Mouse (Mus musculus) B cell, adult (primary cell): ENCODE results near the gene Csrnp2. TPM values are rescaled to one million over a fixed set of nuclear protein-coding genes. Genes with fewer than 3 reads are reported as not detected.

Experiments used
- total RNA-seq: library from RNA; stranded (reverse); gene quantifications from 4 replicates; pipeline ENCODE4 v1.2.4, GENCODE M21; 2023; ENCODE audit not compliant: inconsistent age

Csrnp2 gene
- total RNA-seq: 4.5 to 5.4 TPM (median 4.8 TPM) in 4 replicates

DNA sequence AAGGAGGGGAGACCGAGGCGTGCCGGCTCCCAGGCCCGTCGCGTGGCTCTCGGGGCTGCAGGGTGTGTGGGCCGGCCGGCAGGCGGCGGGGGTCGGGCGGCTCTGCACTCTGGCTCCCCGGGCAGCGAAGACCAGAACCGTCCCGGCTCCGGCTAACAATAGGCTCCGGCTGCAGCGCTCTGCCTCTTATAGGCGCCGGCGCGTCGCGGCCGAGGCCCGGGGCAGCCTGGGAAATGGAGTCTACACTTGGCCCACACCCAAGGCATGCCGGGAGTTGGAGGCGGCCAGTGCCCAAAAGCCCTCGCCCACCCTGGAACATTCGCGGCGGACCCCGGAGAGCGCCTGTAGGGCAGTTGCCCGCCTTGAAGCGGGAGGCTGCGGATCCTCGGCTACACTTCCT lies at the start of gene Csrnp2:
TSS of gene Csrnp2 (minus strand) at position 387 of the 400 bp plus-strand sequence.

DNA sequence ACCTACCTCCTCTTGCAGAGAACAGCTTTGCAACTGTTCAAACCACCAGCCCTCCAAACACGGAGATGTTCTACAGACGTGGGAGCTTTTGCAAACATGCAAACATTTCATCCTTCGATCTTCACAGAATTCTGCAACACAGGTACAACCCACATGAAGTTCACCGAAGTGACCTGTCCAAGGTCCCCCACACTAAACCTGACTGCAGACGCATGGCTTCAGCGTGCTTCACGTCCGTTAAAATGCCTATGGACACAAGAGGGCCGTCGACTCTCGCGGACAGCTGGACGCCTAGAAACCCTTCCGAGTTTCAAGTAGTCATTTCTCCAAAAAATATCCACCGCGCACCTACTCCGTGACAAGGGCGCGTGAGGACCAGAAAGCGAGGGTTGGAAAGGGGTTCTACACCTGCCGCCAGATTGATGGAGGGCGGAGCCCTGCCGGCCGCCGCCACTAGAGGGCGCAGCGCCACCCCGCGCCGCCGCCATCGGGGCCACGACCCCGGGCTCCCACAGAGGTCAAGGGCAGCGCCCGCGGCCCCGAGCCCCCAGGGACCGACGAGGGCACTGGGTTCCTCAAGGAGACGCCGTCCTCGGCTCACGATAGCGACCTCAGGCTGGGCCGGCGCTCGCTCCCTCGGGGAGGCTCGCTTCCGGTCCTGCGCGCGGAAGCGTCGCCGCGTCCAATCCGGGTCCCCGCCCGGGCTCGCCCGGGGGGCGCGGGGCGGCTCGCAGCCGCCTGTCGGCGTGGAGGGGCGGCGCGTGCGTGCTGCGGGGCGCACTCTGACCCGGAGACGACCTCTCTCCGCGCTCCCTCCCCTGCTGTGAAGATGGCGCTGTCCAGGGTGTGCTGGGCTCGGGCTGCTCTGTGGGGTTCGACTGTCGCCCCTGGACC lies 26.7 kb downstream of the Csrnp2 start, which contains the start of gene Letmd1:
TSS of gene Letmd1 (plus strand) at position 729 of the 894 bp plus-strand sequence.

Other genes starting within 250 kb of the Csrnp2 start
- not detected in 4 replicates for gene Tmprss12, start 214.7 kb downstream of the Csrnp2 start, total RNA-seq
- gene Mettl7a1, start 191.3 kb downstream of the Csrnp2 start, total RNA-seq: 13.4 to 16.4 TPM (median 15.5 TPM) in 4 replicates
- 0.61 TPM in 1 of 4 replicates, not detected in the others for gene Mettl7a3, start 160.6 kb downstream of the Csrnp2 start, total RNA-seq
- not detected in 4 replicates for gene Methig1, start 142.3 kb downstream of the Csrnp2 start, total RNA-seq
- 0.60 to 0.81 TPM (median 0.78 TPM) in 4 replicates for gene Mettl7a2, start 142.3 kb downstream of the Csrnp2 start, total RNA-seq
- not detected in 4 replicates for gene Higd1c, start 130.9 kb downstream of the Csrnp2 start, total RNA-seq
- not detected in 4 replicates for gene Gm5475, start 73.3 kb downstream of the Csrnp2 start, total RNA-seq
- gene Slc11a2, start 70.4 kb downstream of the Csrnp2 start, total RNA-seq: 14.5 to 19.1 TPM (median 16.1 TPM) in 4 replicates
- gene Letmd1, start 26.5 kb downstream of the Csrnp2 start, total RNA-seq: 43.7 to 45.3 TPM (median 44.9 TPM) in 4 replicates
- gene Tfcp2, start 56.5 kb upstream of the Csrnp2 start, total RNA-seq: 7.4 to 11.2 TPM (median 10.6 TPM) in 4 replicates
- 63.3 to 71.9 TPM (median 66.7 TPM) in 4 replicates for gene Pou6f1, start 104.5 kb upstream of the Csrnp2 start, total RNA-seq
- 518 to 607 TPM (median 587 TPM) in 4 replicates for gene Dazap2, start 119.9 kb upstream of the Csrnp2 start, total RNA-seq
- gene Smagp, start 141.5 kb upstream of the Csrnp2 start, total RNA-seq: 12.1 to 19.1 TPM (median 14.6 TPM) in 4 replicates
- 169 to 175 TPM (median 173 TPM) in 4 replicates for gene Bin2, start 174.1 kb upstream of the Csrnp2 start, total RNA-seq
- gene Cela1, start 192.4 kb upstream of the Csrnp2 start, total RNA-seq: 1.8 to 4.0 TPM in 2 of 4 replicates, not detected in the others
- gene Galnt6, start 233.9 kb upstream of the Csrnp2 start, total RNA-seq: 25.6 to 28.5 TPM (median 28.0 TPM) in 4 replicates